Mouse (Mus musculus) spleen, adult 2 months (tissue): ENCODE results near the gene Tom1l2. TPM values are rescaled to one million over a fixed set of nuclear protein-coding genes. Genes with fewer than 3 reads are reported as not detected.

Experiments
- DNase-seq, 2 experiments: peaks; one replicate each; pipeline versions ENCODE4 v3.0.0 to v3.0.0-alpha.2; 2012 to 2021; ENCODE audit warnings: low spot score in 2 of 2, low read depth in 1 of 2
- H3K27ac ChIP-seq: fragments of 200-500 bp; 2 replicates; pipeline ENCODE4 v1.5.1; 2012; ENCODE audit warnings: low read length, inconsistent platforms; ENCODE audit not compliant: insufficient read depth
- H3K27me3 ChIP-seq: fragments of 200-500 bp; 2 replicates; pipeline ENCODE4 v1.6.1; 2012; ENCODE audit warnings: mild to moderate bottlenecking, moderate library complexity, low read length, inconsistent platforms; ENCODE audit not compliant: control insufficient read depth, insufficient read depth
- H3K36me3 ChIP-seq: fragments of 200-500 bp; 2 replicates; pipeline ENCODE4 v1.6.1; 2012; ENCODE audit warnings: mild to moderate bottlenecking, low read length, inconsistent platforms; ENCODE audit not compliant: control insufficient read depth, insufficient read depth
- H3K4me1 ChIP-seq: fragments of 200-500 bp; 2 replicates; pipeline ENCODE4 v1.6.1; 2011; ENCODE audit warnings: inconsistent platforms; ENCODE audit not compliant: control insufficient read depth, insufficient read depth, insufficient read length
- H3K4me3 ChIP-seq: fragments of 200-500 bp; 2 replicates; pipeline ENCODE4 v1.5.1; 2011; ENCODE audit warnings: mild to moderate bottlenecking, inconsistent platforms; ENCODE audit not compliant: insufficient read depth, insufficient read length; ENCODE audit errors: extremely low read depth
- CTCF ChIP-seq: fragments of 200-500 bp; IDR thresholded peaks from 2 replicates; pipeline ENCODE4 v1.5.1; 2011; ENCODE audit warnings: mild to moderate bottlenecking, inconsistent platforms; ENCODE audit not compliant: insufficient read depth, insufficient read length, insufficient replicate concordance; ENCODE audit errors: extremely low read depth
- POLR2A ChIP-seq: fragments of 200-500 bp; IDR thresholded peaks from 2 replicates; pipeline ENCODE4 v1.6.1; 2011; ENCODE audit warnings: low read depth, low read length, inconsistent platforms
- WGBS: fragments of 180-500 bp; shearing (Covaris S2); methylation state at CpG from one replicate; pipeline ENCODE4 v1.1.7; 2018; 5-methylcytosine and 5-hydroxymethylcytosine counted together
- polyA plus RNA-seq: library from polyadenylated mRNA; depleted of rRNA; stranded (reverse); fragments of >200 nt; gene quantifications from 2 replicates; pipeline ENCODE4 v1.2.3, GENCODE M21; 2012

Tom1l2 gene
- polyA plus RNA-seq, 1 experiment: 28.1 TPM

DNA sequence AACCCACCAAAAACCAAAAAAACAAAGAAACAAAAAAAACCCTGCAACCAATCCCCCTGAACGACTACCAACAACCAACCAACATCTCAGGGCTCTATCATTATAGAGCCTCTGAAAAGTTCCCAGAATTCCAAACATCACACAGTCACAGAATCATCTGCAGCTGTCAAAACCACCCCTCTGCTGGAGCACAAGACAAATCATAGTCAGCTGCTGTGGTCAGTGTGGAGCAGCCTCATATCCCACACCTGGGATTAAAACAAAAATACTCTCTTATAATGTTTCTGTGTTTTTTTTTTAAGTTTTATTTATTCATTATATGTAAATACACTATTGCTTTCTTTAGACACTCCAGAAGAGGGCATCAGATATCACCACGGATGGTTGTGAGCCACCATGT, 102.8 kb downstream of the Tom1l2 start:
- H3K27me3 ChIP-seq: no peaks in the 10 kb centered on the region
- TF ChIP-seq CTCF (no peak), POLR2A (no peak)
- no peak overlapping the region for H3K4me3 ChIP-seq
- H3K36me3 ChIP-seq: no peaks in the 10 kb centered on the region
- no peaks in the 10 kb centered on the region for H3K4me1 ChIP-seq
- no peak for DNase-seq
- WGBS: 89% methylated on average over 2 of the region's 2 CpGs
- H3K27ac ChIP-seq: no peak overlapping the region

DNA sequence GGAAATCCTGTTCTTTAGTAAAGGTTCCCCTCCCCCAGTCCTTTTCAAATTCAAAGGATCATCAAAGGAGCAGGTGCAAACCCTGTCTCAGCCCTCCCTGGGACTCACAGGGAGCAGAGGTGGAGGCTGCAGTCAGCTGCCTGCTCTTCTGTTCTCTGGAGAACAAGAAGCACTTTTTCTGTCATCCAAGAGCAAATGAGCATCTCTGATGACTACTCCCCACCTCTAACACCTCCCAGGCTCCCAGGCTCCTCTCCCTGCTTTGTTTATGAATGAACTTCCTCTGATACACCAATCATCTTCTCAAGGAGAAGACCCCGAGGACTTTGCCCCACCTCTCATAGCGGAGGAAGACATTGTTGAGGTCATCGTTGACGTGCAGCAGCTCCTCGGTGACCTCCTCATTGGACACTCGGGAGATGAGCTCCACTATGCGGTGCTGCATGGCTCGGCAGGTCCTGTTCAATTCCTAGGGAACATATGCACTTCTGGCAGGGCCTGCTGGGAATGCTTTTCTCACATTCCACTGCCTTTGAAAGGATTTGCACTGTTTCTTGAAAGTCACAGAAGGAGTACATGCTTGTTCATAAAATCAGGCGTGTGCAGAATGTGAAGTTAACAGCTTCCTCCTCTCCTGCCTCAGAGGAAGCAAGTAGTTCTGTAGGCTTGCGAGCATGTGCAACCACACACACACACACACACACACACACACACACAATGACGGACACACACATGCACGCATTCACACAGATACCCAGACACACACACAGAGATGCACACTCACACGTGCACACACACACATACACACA, 103.9 kb downstream of the Tom1l2 start:
- TF ChIP-seq CTCF (no peak), POLR2A (no peak)
- H3K36me3 ChIP-seq: no peaks in the 10 kb centered on the region
- 43% methylated on average over 13 of the region's 13 CpGs for whole genome bisulfite sequencing
- no peak for DNase-seq
- no peak overlapping the region for H3K27ac ChIP-seq
- no peak overlapping the region for H3K4me3 ChIP-seq
- no peaks in the 10 kb centered on the region for H3K27me3 ChIP-seq
- H3K4me1 ChIP-seq: no peaks in the 10 kb centered on the region

DNA sequence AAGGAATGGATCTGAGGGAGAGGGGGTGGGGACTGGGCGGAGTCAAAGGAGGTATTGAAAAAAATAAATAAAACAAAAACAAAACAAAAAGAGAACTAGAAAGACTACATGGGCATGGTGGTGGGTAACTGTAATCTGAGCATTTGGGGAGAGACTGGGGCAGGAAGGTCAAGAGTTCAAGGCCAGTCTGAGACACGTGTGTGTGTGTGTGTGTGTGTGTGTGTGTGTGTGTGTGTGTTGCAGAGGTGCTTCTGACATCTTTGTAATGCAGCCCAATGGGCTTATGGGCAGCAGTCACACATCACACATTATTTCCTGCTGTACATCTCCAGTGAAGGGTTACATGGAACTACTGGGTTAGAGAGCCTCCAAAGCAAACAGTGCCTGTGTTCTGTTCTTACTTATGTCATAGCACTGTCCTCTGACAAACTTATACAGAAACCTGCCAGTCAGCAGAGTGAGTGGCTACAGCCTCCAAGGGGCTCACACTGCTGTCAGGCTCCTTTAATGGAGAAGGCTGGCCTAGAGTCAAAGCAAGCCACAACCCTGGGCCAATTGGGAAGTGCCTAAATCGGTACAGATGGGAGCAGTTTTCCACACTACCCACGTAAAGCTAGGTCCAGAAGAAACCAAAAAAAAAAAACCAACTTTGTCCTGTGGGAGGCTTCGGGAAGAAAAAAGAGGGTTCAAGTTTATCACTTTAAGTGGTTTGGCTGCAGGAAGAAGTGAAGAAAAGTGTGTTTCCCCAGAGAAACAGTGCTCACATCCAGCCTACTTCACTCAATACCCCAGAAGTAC, 104.8 kb downstream of the Tom1l2 start:
- DNase-seq: no peak
- no peak overlapping the region for H3K4me3 ChIP-seq
- no peaks in the 10 kb centered on the region for H3K27me3 ChIP-seq
- H3K27ac ChIP-seq: no peak overlapping the region
- 40% methylated on average over 5 of the region's 5 CpGs for WGBS
- TF ChIP-seq POLR2A (no peak), CTCF (no peak)
- no peaks in the 10 kb centered on the region for H3K4me1 ChIP-seq
- no peaks in the 10 kb centered on the region for H3K36me3 ChIP-seq

DNA sequence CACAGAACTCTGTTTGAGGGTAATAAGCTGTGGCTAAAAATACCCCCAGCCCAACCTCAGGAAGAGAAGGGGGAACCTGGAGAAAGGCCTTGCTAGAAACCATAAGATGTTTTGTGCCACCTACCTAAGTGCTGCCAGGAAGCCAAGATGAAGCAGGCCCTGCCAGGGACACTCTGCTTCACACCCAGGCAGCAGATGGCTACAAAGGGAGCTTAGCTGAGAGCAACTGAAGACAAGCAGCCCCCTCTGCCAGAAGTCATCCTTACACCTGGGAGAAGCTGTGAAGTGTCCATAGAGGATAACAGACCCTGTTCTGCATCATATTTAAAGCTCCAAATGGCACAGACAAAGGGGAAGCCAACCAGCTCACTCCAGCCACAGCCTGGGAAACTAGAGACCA, 106.6 kb downstream of the Tom1l2 start:
- H3K4me3 ChIP-seq: no peak overlapping the region
- TF ChIP-seq CTCF (no peak), POLR2A (no peak)
- DNase-seq: no peak
- H3K27me3 ChIP-seq: no peaks in the 10 kb centered on the region
- no peak overlapping the region for H3K27ac ChIP-seq
- no peaks in the 10 kb centered on the region; the same call in 1 of the 2 replicates for H3K36me3 ChIP-seq
- H3K4me1 ChIP-seq: no peaks in the 10 kb centered on the region

DNA sequence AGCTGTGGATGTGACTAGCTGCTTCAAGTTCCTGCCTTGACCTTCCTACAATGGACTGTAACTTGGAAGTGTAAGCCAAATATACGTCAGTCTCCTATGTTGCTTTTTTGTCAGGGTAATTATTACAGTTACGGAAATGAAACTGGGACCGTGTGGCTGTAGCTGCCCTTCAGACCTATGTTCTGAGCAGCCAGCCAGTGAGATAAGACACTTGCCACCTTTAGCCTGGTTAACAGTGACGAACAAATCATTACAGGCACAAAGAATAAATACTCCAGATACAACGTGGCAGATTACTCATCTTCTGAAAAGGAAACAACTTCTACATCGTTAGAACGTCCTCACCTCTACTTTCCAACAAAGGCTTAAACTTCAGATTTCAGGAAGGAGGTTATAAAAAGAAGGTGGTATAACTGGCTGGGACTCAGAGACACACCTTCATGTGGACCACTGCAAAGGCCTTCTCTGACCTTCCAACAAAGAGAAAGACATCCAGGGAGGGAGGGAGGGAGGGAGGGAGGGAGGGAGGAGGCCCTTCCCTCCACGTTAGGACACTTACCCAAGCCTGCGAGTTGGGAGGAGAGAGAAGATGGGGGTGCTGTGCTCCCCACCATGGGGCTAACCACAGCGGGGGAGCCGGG, 108.1 kb downstream of the Tom1l2 start:
- H3K27me3 ChIP-seq: no peaks in the 10 kb centered on the region
- no peak for DNase-seq
- no peak overlapping the region for H3K4me3 ChIP-seq
- H3K36me3 ChIP-seq: peaks cover 1% of the 10 kb centered on the region; the same call in 1 of the 2 replicates
- H3K27ac ChIP-seq: no peak overlapping the region
- WGBS: 83% methylated on average over 11 of the region's 11 CpGs
- no peak for TF ChIP-seq CTCF
- no peak for TF ChIP-seq POLR2A
- no peaks in the 10 kb centered on the region for H3K4me1 ChIP-seq

DNA sequence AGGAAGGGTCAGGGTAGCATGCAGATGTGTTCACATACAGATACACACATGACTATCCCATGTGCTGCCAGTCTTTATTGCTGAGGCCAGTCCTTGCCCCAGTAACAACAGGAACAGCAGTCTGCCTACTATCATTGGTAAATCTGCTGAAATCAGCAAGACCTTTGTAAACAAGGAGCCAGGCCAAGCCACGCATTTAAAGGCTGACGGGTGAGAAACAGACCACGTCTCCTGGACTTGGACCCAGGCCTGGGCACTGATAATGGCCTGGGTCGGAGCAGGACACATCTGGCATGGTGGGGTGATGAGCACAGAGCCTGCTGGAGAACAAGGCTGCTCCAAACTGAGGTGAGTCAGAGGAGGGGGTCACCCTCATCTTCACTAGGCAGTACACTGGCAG, 112.2 kb downstream of the Tom1l2 start:
- no peak overlapping the region for H3K27ac ChIP-seq
- WGBS: 89% methylated on average over 4 of the region's 4 CpGs

More for the DNA sequence above, 112.2 kb downstream of the Tom1l2 start:
- no peak for TF ChIP-seq POLR2A
- TF ChIP-seq CTCF: no peak
- H3K4me1 ChIP-seq: no peaks in the 10 kb centered on the region
- no peak for DNase-seq
- H3K36me3 ChIP-seq: peaks cover 1% of the 10 kb centered on the region; the same call in 1 of the 2 replicates
- no peaks in the 10 kb centered on the region for H3K27me3 ChIP-seq
- no peak overlapping the region for H3K4me3 ChIP-seq
